Mouse (Mus musculus) ES-E14 (cell line): ENCODE results near the gene Raph1. TPM values are rescaled to one million over a fixed set of nuclear protein-coding genes. Genes with fewer than 3 reads are reported as not detected.

Source experiments
- DNase-seq: peaks from one replicate; pipeline ENCODE4 v3.0.0-alpha.2; 2013; ENCODE audit warnings: low read depth, low spot score
- H3K27ac ChIP-seq: 2 replicates; pipeline ENCODE4 v1.5.1; 2012; ENCODE audit warnings: low read depth, mild to moderate bottlenecking, low read length, moderate library complexity, mixed read lengths; ENCODE audit not compliant: poor library complexity, insufficient read depth, severe bottlenecking
- H3K36me3 ChIP-seq: 2 replicates; pipeline ENCODE4 v1.6.1; 2012; ENCODE audit warnings: mild to moderate bottlenecking, low read length, moderate library complexity, mixed read lengths; ENCODE audit not compliant: control insufficient read depth, poor library complexity, insufficient read depth, severe bottlenecking
- H3K4me1 ChIP-seq, 2 experiments: fragments of 150-350 bp in 1 of 2; sonication (generic) in 1 of 2; 2 replicates each; pipeline ENCODE4 v1.6.1; 2012; ENCODE audit warnings: low read length in 2 of 2, mild to moderate bottlenecking in 1 of 2, mixed read lengths in 1 of 2; ENCODE audit not compliant: control insufficient read depth in 2 of 2, insufficient read depth in 2 of 2, poor library complexity in 1 of 2
- H3K4me3 ChIP-seq, 2 experiments: fragments of 150-350 bp in 1 of 2; sonication (generic) in 1 of 2; 2 replicates each; pipeline ENCODE4 v1.5.1; 2012; ENCODE audit warnings: low read length in 2 of 2, low read depth in 1 of 2, mild to moderate bottlenecking in 1 of 2, mixed read lengths in 1 of 2; ENCODE audit not compliant: insufficient read depth in 1 of 2, poor library complexity in 1 of 2, severe bottlenecking in 1 of 2
- H3K9ac ChIP-seq: 2 replicates; pipeline ENCODE4 v1.6.1; 2012; ENCODE audit warnings: low read depth, mild to moderate bottlenecking, low read length, mixed read lengths; ENCODE audit not compliant: poor library complexity, insufficient read depth, severe bottlenecking
- H3K9me3 ChIP-seq: fragments of 150-350 bp; sonication (generic); 2 replicates; pipeline ENCODE4 v1.6.1; 2012; ENCODE audit warnings: low read depth, mild to moderate bottlenecking, low read length; ENCODE audit not compliant: control insufficient read depth, insufficient read depth
- CHD2 ChIP-seq: IDR thresholded peaks from 2 replicates; pipeline ENCODE4 v1.6.1; 2014; ENCODE audit warnings: mild to moderate bottlenecking, low read depth, low read length, inconsistent platforms
- HCFC1 ChIP-seq: IDR thresholded peaks from 2 replicates; pipeline ENCODE4 v1.6.1; 2012; ENCODE audit warnings: low read length, inconsistent platforms, borderline replicate concordance; ENCODE audit not compliant: insufficient read depth
- MAFK ChIP-seq: IDR thresholded peaks from 2 replicates; pipeline ENCODE4 v1.6.1; 2014; ENCODE audit warnings: mild to moderate bottlenecking, low read depth, low read length, inconsistent platforms; ENCODE audit not compliant: insufficient read depth
- ZC3H11A ChIP-seq: IDR thresholded peaks from 2 replicates; pipeline ENCODE4 v1.6.1; 2012; ENCODE audit warnings: low read depth, mild to moderate bottlenecking, inconsistent platforms, low read length, borderline replicate concordance
- ZNF384 ChIP-seq: IDR thresholded peaks from 2 replicates; pipeline ENCODE4 v1.6.1; 2012; ENCODE audit warnings: low read depth, low read length, inconsistent platforms
- in situ Hi-C, 2 experiments: fragments of 600-800 bp; cut with MboI; formaldehyde crosslinking; loops; one replicate each; pipeline ENCODE4 v1.15.1; 2025; ENCODE audit warnings: low sequenced_read_pairs in 2 of 2, inconsistent platforms in 1 of 2; ENCODE audit not compliant: unreplicated experiment in 2 of 2
- total RNA-seq: library from RNA; depleted of rRNA; stranded (reverse); fragments of 300-350 nt; gene quantifications from 2 replicates; pipeline ENCODE4 v1.2.3, GENCODE M21; 2012

The Raph1 gene
- total RNA-seq, 1 experiment, result 36.5 TPM

DNA sequence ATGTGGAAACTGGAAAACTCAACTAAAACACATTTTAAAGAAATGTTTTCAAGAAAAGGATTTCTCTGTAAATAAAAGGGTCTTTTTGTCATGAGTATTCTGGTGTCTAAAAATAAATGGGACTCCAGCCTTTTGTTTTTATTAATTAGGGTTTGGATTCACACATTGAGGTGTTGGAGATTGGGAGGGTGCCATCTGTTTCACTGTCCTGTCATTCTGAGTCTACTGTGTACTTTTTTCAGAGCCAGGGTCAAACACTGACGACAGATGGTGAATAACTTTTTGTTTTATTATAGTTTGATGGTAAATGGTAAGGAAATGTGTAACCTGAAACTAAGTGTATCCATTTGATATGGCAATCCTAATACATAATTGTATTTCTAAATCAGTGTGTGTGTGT lies 85.3 kb downstream of the Raph1 start:
- DNase-seq, result no peak
- Histone ChIP-seq H3K4me3 (no peak overlapping the region), H3K36me3 (no peaks in the 10 kb centered on the region; the same call in 1 of the 2 replicates), H3K27ac (no peak overlapping the region), H3K9ac (no peak overlapping the region), H3K9me3 (no peaks in the 10 kb centered on the region), H3K4me1 (no peaks in the 10 kb centered on the region)
- TF ChIP-seq ZC3H11A, result no peak
- no peak for TF ChIP-seq ZNF384
- TF ChIP-seq HCFC1, result no peak
- TF ChIP-seq CHD2, result no peak
- TF ChIP-seq MAFK, result no peak
- in situ Hi-C loops, result no loop called here

DNA sequence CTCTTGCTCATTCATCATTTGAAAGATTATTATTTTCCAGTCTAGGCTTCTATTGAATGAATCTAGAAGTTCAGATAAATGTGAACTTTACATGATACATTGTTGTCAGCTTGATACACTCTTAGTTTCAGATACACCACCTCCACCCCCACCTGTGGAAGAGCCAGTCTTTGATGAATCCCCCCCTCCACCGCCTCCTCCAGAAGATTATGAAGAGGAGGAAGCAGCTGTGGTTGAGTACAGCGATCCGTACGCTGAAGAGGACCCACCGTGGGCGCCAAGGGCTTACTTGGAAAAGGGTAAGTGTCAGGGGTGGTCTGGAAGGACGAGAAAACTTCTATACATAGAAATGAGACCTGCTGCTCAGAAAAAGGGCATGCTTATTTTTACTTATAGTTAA lies 96.4 kb downstream of the Raph1 start:
- in situ Hi-C loops, result loop anchor here in 1 of 2 experiments (25.0 kb wide), 1 partner anchor 392 kb away; no protein-coding TSS in a partner anchor
- TF ChIP-seq ZC3H11A (no peak), MAFK (no peak), ZNF384 (no peak), HCFC1 (no peak), CHD2 (no peak)

GRCm38 (mm10) chr1:60469491-60469890 lies 97.4 kb downstream of the Raph1 start:
- Histone ChIP-seq H3K4me3 (no peak overlapping the region), H3K9me3 (no peaks in the 10 kb centered on the region), H3K9ac (no peak overlapping the region), H3K4me1 (no peaks in the 10 kb centered on the region), H3K36me3 (peaks cover 3% of the 10 kb centered on the region; the same call in 1 of the 2 replicates), H3K27ac (no peak overlapping the region)
- TF ChIP-seq MAFK, result no peak
- no peak for TF ChIP-seq CHD2
- TF ChIP-seq HCFC1, result no peak
- TF ChIP-seq ZNF384, result no peak
- TF ChIP-seq ZC3H11A, result no peak
- no peak for DNase-seq
- in situ Hi-C loops, result loop anchor here in 1 of 2 experiments (25.0 kb wide), 1 partner anchor 393 kb away; no protein-coding TSS in a partner anchor

More for the DNA sequence above, 96.4 kb downstream of the Raph1 start:
- no peak for DNase-seq
- Histone ChIP-seq H3K9me3 (no peaks in the 10 kb centered on the region), H3K9ac (no peak overlapping the region), H3K36me3 (peaks cover 3% of the 10 kb centered on the region; the same call in 1 of the 2 replicates), H3K27ac (no peak overlapping the region), H3K4me1 (no peaks in the 10 kb centered on the region), H3K4me3 (no peak overlapping the region)

DNA sequence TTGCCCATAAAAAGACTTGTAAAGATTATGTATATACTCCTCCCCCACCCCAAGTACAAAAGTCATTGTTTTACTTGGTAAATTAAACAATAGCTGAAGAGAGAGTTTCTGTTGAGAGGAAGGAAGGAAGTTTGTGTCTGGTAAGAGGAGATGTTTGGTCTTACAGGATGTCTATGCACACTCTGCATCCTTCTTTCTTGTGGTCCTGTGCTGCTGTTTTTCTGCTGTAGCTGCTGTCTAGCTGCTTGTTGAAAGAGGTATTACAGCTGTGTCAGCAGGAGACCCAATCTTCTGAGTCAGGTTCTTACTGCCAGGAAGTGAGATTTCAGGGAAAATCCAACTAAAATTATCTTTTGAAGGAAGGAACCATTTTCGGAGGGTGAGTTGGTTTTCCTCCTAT lies 106.3 kb downstream of the Raph1 start:
- Histone ChIP-seq H3K4me3 (no peak overlapping the region), H3K27ac (no peak overlapping the region), H3K4me1 (no peaks in the 10 kb centered on the region; a peak in 1 of 4 replicates), H3K9ac (no peak overlapping the region), H3K9me3 (no peaks in the 10 kb centered on the region), H3K36me3 (no peaks in the 10 kb centered on the region)
- no peak for TF ChIP-seq ZNF384
- no peak for TF ChIP-seq ZC3H11A
- TF ChIP-seq MAFK, result no peak
- TF ChIP-seq CHD2, result no peak
- TF ChIP-seq HCFC1, result no peak
- DNase-seq, result no peak
- in situ Hi-C loops, result loop anchor here in 1 of 2 experiments (25.0 kb wide), 1 partner anchor 402 kb away; no protein-coding TSS in a partner anchor

GRCm38 (mm10) chr1:60449896-60450295 lies 117.0 kb downstream of the Raph1 start:
- in situ Hi-C loops, result loop anchor here (25.0 kb wide), 1 partner anchor 412 kb away; no protein-coding TSS in a partner anchor
- H3K36me3 ChIP-seq, result no peaks in the 10 kb centered on the region; the same call in 1 of the 2 replicates
- no peak for DNase-seq
- TF ChIP-seq MAFK (no peak), ZC3H11A (no peak), CHD2 (no peak), ZNF384 (no peak), HCFC1 (no peak)
- no peak overlapping the region for H3K9ac ChIP-seq
- no peaks in the 10 kb centered on the region for H3K9me3 ChIP-seq
- H3K4me3 ChIP-seq, result no peak overlapping the region
- no peaks in the 10 kb centered on the region for H3K4me1 ChIP-seq
- no peak overlapping the region for H3K27ac ChIP-seq
